In genomic region chr4:146066932-146067580, GRCm38 (mm10) we compare ENCODE assay signal across 11 mouse cellular contexts. TPM values are rescaled to one million over a fixed set of nuclear protein-coding genes. Genes with fewer than 3 reads are reported as not detected.
A peak's percentile ranks its signal among the peaks of the same experiment; 100 is the strongest.
DNase-seq lines count a peak whose midpoint lies in the region; ATAC-seq and TF ChIP-seq lines count a peak whose summit lies in the region.
"Not testable (repeated sequence)": the region's sequence is repeated elsewhere in the genome, so short reads cannot be mapped to it uniquely, and the experiment has no call there.
"Had no signal": no experiment of that assay in that cellular context is flagged by ENCODE, and none has a peak within 500 bp of the region (broad histone marks: within the 10 kb centered on the region; RNA-seq: fewer than 3 reads in every experiment).

No protein-coding gene starts in this region.

- DNase-seq in embryo, embryonic 9.5 days (ENCODE audit: extremely low spot score): peak; percentile 37
- peak; percentile 95 for DNase-seq in heart, adult 11 months
- not testable (repeated sequence) for DNase-seq in hindbrain, embryonic 14.5 days (ENCODE audit: low spot score)
- DNase-seq in kidney, postnatal 4 days: peak; percentile 12 to 17
- peak; percentile 8 to 27 for DNase-seq in thymus, postnatal 36 days

- not testable (repeated sequence) for H3K27me3 ChIP-seq in E14TG2a.4 (ENCODE audit: insufficient read depth, low read length); hindbrain, embryonic 14.5 days (ENCODE audit: control insufficient read depth, insufficient read depth, low read length); lung, embryonic 15.5 days; neural tube, embryonic 13.5 days

- not testable (repeated sequence) for ATAC-seq in hindbrain, embryonic 14.5 days (ENCODE audit: low FRiP score); lung, embryonic 15.5 days (ENCODE audit: borderline replicate concordance, extremely low read depth, low FRiP score, low TSS enrichment); neural tube, embryonic 13.5 days (ENCODE audit: low read depth)

- 0 out of 2 replicates have a peak, but pooled peaks have one; percentile 4 for TF ChIP-seq CTCF in E14TG2a.4 (conservative IDR thresholded peaks at IDR 0.05; ENCODE audit: low read length)

- H3K4me3 ChIP-seq in E14TG2a.4 (replicated peaks; ENCODE audit: low read length): peak overlapping the region; percentile 93
- H3K4me3 ChIP-seq in hindbrain, embryonic 14.5 days (replicated peaks; ENCODE audit: low read length): peak overlapping the region; percentile 20; the same call in 1 of the 2 replicates
- 0 out of 2 replicates have a peak overlapping the region, but pooled peaks have one; percentile 7 for H3K4me3 ChIP-seq in lung, embryonic 15.5 days
- H3K4me3 ChIP-seq in neural tube, embryonic 13.5 days: peak overlapping the region; percentile 30

- not testable (repeated sequence) for H3K9ac ChIP-seq in hindbrain, embryonic 14.5 days; lung, embryonic 15.5 days; neural tube, embryonic 13.5 days

- 42% methylated on average over 37 of the region's 45 CpGs for WGBS in hindbrain, embryonic 14.5 days
- WGBS in lung, embryonic 15.5 days: 36% methylated on average over 45 of the region's 45 CpGs
- WGBS in neural tube, embryonic 13.5 days: 35% methylated on average over 45 of the region's 45 CpGs

- H3K4me2 ChIP-seq in hindbrain, embryonic 14.5 days (replicated peaks): peak overlapping the region; percentile 36
- H3K4me2 ChIP-seq in lung, embryonic 15.5 days: not testable (repeated sequence)
- peak overlapping the region; percentile 44 for H3K4me2 ChIP-seq in neural tube, embryonic 13.5 days

- peaks cover 58% of the 10 kb centered on the region for H3K9me3 ChIP-seq in E14TG2a.4 (ENCODE audit: low read length)
- peaks cover 29% of the 10 kb centered on the region for H3K9me3 ChIP-seq in hindbrain, embryonic 14.5 days (ENCODE audit: control insufficient read depth, low read length)
- peaks cover 13% of the 10 kb centered on the region; the same call in 1 of the 2 replicates for H3K9me3 ChIP-seq in lung, embryonic 15.5 days
- peaks cover 32% of the 10 kb centered on the region for H3K9me3 ChIP-seq in neural tube, embryonic 13.5 days

- not testable (repeated sequence) for H3K36me3 ChIP-seq in E14TG2a.4 (ENCODE audit: insufficient read depth, low read length); hindbrain, embryonic 14.5 days (replicated peaks; ENCODE audit: control insufficient read depth, insufficient read depth); lung, embryonic 15.5 days; neural tube, embryonic 13.5 days

- H3K4me1 ChIP-seq in E14TG2a.4 (replicated peaks; ENCODE audit: low read depth, low read length); hindbrain, embryonic 14.5 days (replicated peaks; ENCODE audit: control insufficient read depth, insufficient read depth, low read length); lung, embryonic 15.5 days; neural tube, embryonic 13.5 days (replicated peaks): not testable (repeated sequence)

- not testable (repeated sequence) for H3K27ac ChIP-seq in hindbrain, embryonic 14.5 days; lung, embryonic 15.5 days; neural tube, embryonic 13.5 days (replicated peaks)

RNA-seq across cellular contexts. Expression of gene Zfp987, which starts 30.0 kb away (rescaled TPM):
- polyA plus RNA-seq in hindbrain, embryonic 14.5 days (2014; fragmentation: Nextera tagmentation; extraction: Ambion mirVana): 0.12 TPM in 1 of 2 replicates, not detected in the other
- 0.06 and 0.10 TPM in 2 replicates for polyA plus RNA-seq in lung, embryonic 15.5 days (2015; fragmentation: Nextera tagmentation; extraction: Ambion mirVana)
- 0.17 TPM in 1 of 2 replicates, not detected in the other for polyA plus RNA-seq in neural tube, embryonic 13.5 days (2015; fragmentation: Nextera tagmentation; extraction: Ambion mirVana)
- polyA plus RNA-seq: forebrain, embryonic 16.5 days; lung, embryonic 16.5 days; midbrain, postnatal 0 days had no signal

Comparison
In these comparisons a context has a peak if more than half of its experiments do, and no peak if none do; other contexts are left out.
1. H3K4me3 ChIP-seq: peak in every context shown above with its lines; median percentile 93 in E14TG2a.4; 30 in neural tube, embryonic 13.5 days; 20 in hindbrain, embryonic 14.5 days; 7 in lung, embryonic 15.5 days.